Mouse (Mus musculus) CD4-positive helper T cell, adult 2 months (primary cell): ENCODE data around the gene Car1.
"Not testable (repeated sequence)": the region's sequence is repeated elsewhere in the genome, so short reads cannot be mapped to it uniquely, and the experiment has no call there.

Source experiments
- DNase-seq: peaks from one replicate; pipeline ENCODE4 v3.0.0-alpha.2; 2012; ENCODE audit warnings: low read depth, missing footprints, low spot score

Car1 gene

GRCm38 (mm10) chr3:14808211-14808610 lies at the start of gene Car1:
TSS of gene Car1 (minus strand) at chr3:14808368.
- no peak for DNase-seq

- no peak for DNase-seq
These were observed 49.7 kb upstream of the Car1 start for GRCm38 (mm10) chr3:14857874-14858273.

- DNase-seq = no peak
These were observed 46.3 kb upstream of the Car1 start for GRCm38 (mm10) chr3:14854446-14854845.

GRCm38 (mm10) chr3:14853966-14854365 lies 45.8 kb upstream of the Car1 start:
- no peak for DNase-seq

- no peak for DNase-seq
These were observed 40.6 kb upstream of the Car1 start for GRCm38 (mm10) chr3:14848587-14849254.

- no peak for DNase-seq
These were observed 31.4 kb upstream of the Car1 start for GRCm38 (mm10) chr3:14839466-14840118.

- DNase-seq = no peak
These were observed 30.8 kb upstream of the Car1 start for GRCm38 (mm10) chr3:14838936-14839335.

- no peak for DNase-seq
These were observed 24.6 kb upstream of the Car1 start for GRCm38 (mm10) chr3:14832766-14833165.

- no peak for DNase-seq
These were observed 23.2 kb upstream of the Car1 start for GRCm38 (mm10) chr3:14831219-14831835.

- no peak for DNase-seq
These were observed 20.7 kb upstream of the Car1 start for GRCm38 (mm10) chr3:14828896-14829295.

GRCm38 (mm10) chr3:14819844-14820504 lies 11.8 kb upstream of the Car1 start:
- no peak for DNase-seq

GRCm38 (mm10) chr3:14815396-14815795 lies 7.2 kb upstream of the Car1 start:
- not testable (repeated sequence) for DNase-seq

- DNase-seq = no peak
These were observed 1.5 kb downstream of the Car1 start for GRCm38 (mm10) chr3:14806702-14807101.

GRCm38 (mm10) chr3:14805962-14806361 lies 2.2 kb downstream of the Car1 start:
- DNase-seq = no peak

- DNase-seq = no peak
These were observed 3.3 kb downstream of the Car1 start for GRCm38 (mm10) chr3:14804906-14805305.

GRCm38 (mm10) chr3:14797069-14797468 lies 11.1 kb downstream of the Car1 start:
- DNase-seq = no peak

- DNase-seq = no peak
These were observed 12.7 kb downstream of the Car1 start for GRCm38 (mm10) chr3:14795292-14796020.

GRCm38 (mm10) chr3:14792032-14792431 lies 16.1 kb downstream of the Car1 start:
- DNase-seq = no peak

- no peak for DNase-seq
These were observed 20.6 kb downstream of the Car1 start for GRCm38 (mm10) chr3:14787607-14788006.

GRCm38 (mm10) chr3:14787136-14787535 lies 21.0 kb downstream of the Car1 start:
- no peak for DNase-seq

- DNase-seq = no peak
These were observed 21.6 kb downstream of the Car1 start for GRCm38 (mm10) chr3:14786551-14787079.
